Mouse (Mus musculus) heart, adult 2 months (tissue): ENCODE data around the gene Slc25a3.

Experiments used
- CTCF ChIP-seq: fragments of 200-600 bp; IDR thresholded peaks from 2 replicates; pipeline ENCODE4 v1.8.1; 2022; ENCODE audit warnings: antibody characterized with exemption, mild to moderate bottlenecking, moderate library complexity
- EP300 ChIP-seq: fragments of 200-500 bp; IDR thresholded peaks from 2 replicates; pipeline ENCODE4 v1.6.1; 2011; ENCODE audit warnings: low read depth, low read length, control low read depth; ENCODE audit not compliant: insufficient read depth
- POLR2A ChIP-seq: fragments of 200-500 bp; IDR thresholded peaks from 2 replicates; pipeline ENCODE4 v1.6.1; 2011; ENCODE audit warnings: mild to moderate bottlenecking, low read depth, low read length, control low read depth; ENCODE audit not compliant: insufficient read depth

DNA sequence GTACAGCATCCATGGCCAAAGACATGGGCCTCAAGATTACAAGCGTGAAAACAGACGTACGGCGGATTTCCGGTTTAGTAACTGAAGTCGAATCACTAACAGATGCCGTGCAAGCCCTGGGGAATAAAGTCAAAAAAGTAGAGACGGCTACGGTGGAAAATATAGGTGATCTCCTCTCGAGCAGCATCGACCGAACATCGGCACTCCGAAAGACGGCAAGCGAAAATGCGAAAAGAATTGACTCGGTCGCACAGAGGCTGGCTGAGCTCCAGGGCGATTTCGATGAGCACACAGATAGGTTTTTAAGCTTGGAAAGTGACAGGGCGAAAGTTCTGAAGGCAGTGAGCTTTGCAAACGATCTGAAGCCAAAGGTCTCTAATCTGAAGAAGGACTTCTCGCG, 21.9 kb downstream of the Slc25a3 start:
- TF ChIP-seq CTCF: no peak
- TF ChIP-seq EP300: no peak
- no peak for TF ChIP-seq POLR2A
